Mouse (Mus musculus) MEL (cell line): ENCODE data around the gene Pofut1.

Source experiments
- CTCF ChIP-seq, 3 experiments: IDR thresholded peaks in 2 of 3; conservative IDR thresholded peaks in 1 of 3; 2 replicates each; pipeline ENCODE4 v1.5.1; 2011 to 2012; ENCODE audit warnings: low read length in 3 of 3, low read depth in 2 of 3, mild to moderate bottlenecking in 2 of 3, improper control_type of control experiment in 1 of 3, inconsistent platforms in 1 of 3, mixed read lengths in 1 of 3, moderate library complexity in 1 of 3; ENCODE audit not compliant: control insufficient read depth in 1 of 3, insufficient read depth in 1 of 3, poor library complexity in 1 of 3, severe bottlenecking in 1 of 3
- E2F4 ChIP-seq: IDR thresholded peaks from 2 replicates; pipeline ENCODE4 v1.6.1; 2011; ENCODE audit warnings: low read depth, low read length, improper control_type of control experiment, borderline replicate concordance
- EP300 ChIP-seq, 2 experiments: IDR thresholded peaks; 2 replicates each; pipeline ENCODE4 v1.6.1; 2011; ENCODE audit warnings: improper control_type of control experiment in 2 of 2, low read length in 2 of 2, low read depth in 1 of 2, mild to moderate bottlenecking in 1 of 2
- ETS1 ChIP-seq: IDR thresholded peaks from 2 replicates; pipeline ENCODE4 v1.6.1; 2012; ENCODE audit warnings: low read depth, mild to moderate bottlenecking, inconsistent platforms, low read length, improper control_type of control experiment, moderate library complexity
- GATA1 ChIP-seq: IDR thresholded peaks from 2 replicates; pipeline ENCODE4 v1.6.1; 2011; ENCODE audit warnings: low read depth, low read length, improper control_type of control experiment
- MAFK ChIP-seq: IDR thresholded peaks from 2 replicates; pipeline ENCODE4 v1.6.1; 2011; ENCODE audit warnings: low read depth, mild to moderate bottlenecking, low read length, improper control_type of control experiment, borderline replicate concordance
- MAX ChIP-seq: IDR thresholded peaks from 2 replicates; pipeline ENCODE4 v1.6.1; 2011; ENCODE audit warnings: low read length, improper control_type of control experiment
- MXI1 ChIP-seq: IDR thresholded peaks from 2 replicates; pipeline ENCODE4 v1.6.1; 2011; ENCODE audit warnings: mild to moderate bottlenecking, low read depth, low read length, improper control_type of control experiment
- POLR2A ChIP-seq, 2 experiments: IDR thresholded peaks; 2 replicates each; pipeline ENCODE4 v1.6.1; 2011 to 2012; ENCODE audit warnings: low read length in 2 of 2, mild to moderate bottlenecking in 2 of 2, control low read depth in 1 of 2, improper control_type of control experiment in 1 of 2, low read depth in 1 of 2, moderate library complexity in 1 of 2; ENCODE audit not compliant: control insufficient read depth in 1 of 2, insufficient read depth in 1 of 2, poor library complexity in 1 of 2
- POLR2AphosphoS2 ChIP-seq: IDR thresholded peaks from 2 replicates; pipeline ENCODE4 v1.6.1; 2011; ENCODE audit warnings: low read length, improper control_type of control experiment
- POLR2AphosphoS5 ChIP-seq: IDR thresholded peaks from 2 replicates; pipeline ENCODE4 v1.6.1; 2012; ENCODE audit warnings: low read depth, borderline replicate concordance, mild to moderate bottlenecking, inconsistent platforms, low read length, moderate library complexity, mixed read lengths
- SMC3 ChIP-seq: IDR thresholded peaks from 2 replicates; pipeline ENCODE4 v1.6.1; 2011; ENCODE audit warnings: low read depth, low read length, improper control_type of control experiment
- TCF12 ChIP-seq: IDR thresholded peaks from 2 replicates; pipeline ENCODE4 v1.6.1; 2014; ENCODE audit warnings: low read depth, mild to moderate bottlenecking, inconsistent platforms, low read length, improper control_type of control experiment, moderate library complexity
- ZMIZ1 ChIP-seq: IDR thresholded peaks from 2 replicates; pipeline ENCODE4 v1.6.1; 2012; ENCODE audit warnings: low read depth, mild to moderate bottlenecking, inconsistent platforms, low read length, improper control_type of control experiment, moderate library complexity

DNA sequence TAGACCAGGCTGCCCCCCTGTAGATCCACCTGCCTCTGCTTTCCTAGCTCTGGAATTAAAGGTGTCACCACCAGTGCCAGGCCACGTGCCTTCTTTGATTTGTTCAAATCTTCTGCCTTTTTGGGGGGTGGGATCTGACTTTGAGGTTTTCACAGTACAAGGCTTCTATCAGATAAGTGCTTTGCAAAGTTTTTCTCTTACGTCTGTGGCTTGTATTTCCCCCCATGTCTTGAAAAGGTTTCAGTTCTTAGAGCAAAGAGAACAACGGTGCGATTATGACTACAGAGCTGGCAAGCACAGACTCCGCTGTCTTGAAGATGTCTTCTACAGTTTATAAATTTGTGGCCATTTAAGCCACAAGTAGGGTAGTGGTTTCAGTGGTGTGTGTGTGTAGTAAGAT lies 29.9 kb upstream of the Pofut1 start:
- TF ChIP-seq POLR2AphosphoS5 (no peak), GATA1 (no peak), POLR2A (IDR thresholded peaks at IDR 0.05; ENCODE audit: control insufficient read depth in 1 of 2, insufficient read depth in 1 of 2, low read depth in 1 of 2, low read length in 2 of 2, poor library complexity in 1 of 2) (no peak), ETS1 (no peak), CTCF (IDR thresholded peaks at IDR 0.05 in 2 of 3, conservative IDR thresholded peaks at IDR 0.05 in 1 of 3; ENCODE audit: control insufficient read depth in 1 of 3, insufficient read depth in 1 of 3, low read depth in 2 of 3, low read length in 3 of 3, poor library complexity in 1 of 3, severe bottlenecking in 1 of 3) (no peak), MXI1 (no peak), ZMIZ1 (no peak), MAFK (no peak), SMC3 (no peak), TCF12 (no peak), MAX (no peak), EP300 (IDR thresholded peaks at IDR 0.05; ENCODE audit: low read depth in 1 of 2, low read length in 2 of 2) (no peak), E2F4 (no peak), POLR2AphosphoS2 (no peak)
